Mouse (Mus musculus) layer of hippocampus, postnatal 10 days (tissue): ENCODE measurements at regions not wholly inside any gene's neighbourhood (a gene's known extent, or its start where the extent isn't known, plus 50 kb on each side); places are given as distances from the start of the nearest gene placed in this dataset.
A peak's percentile ranks its signal among the peaks of the same experiment; 100 is the strongest.

Source experiments
- DNase-seq, 2 experiments: peaks; one replicate each; pipeline ENCODE4 v3.0.0; 2021; ENCODE audit warnings: low spot score in 2 of 2

- DNase-seq = no peak
Observed at GRCm38 (mm10) chr14:72113377-72113993, 378.2 kb downstream of the Gm9195 start.

- no peak for DNase-seq
Observed at GRCm38 (mm10) chr14:72110689-72111088, 380.9 kb downstream of the Gm9195 start.

GRCm38 (mm10) chr14:72091579-72091978 lies 400.1 kb downstream of the Gm9195 start:
- no peak for DNase-seq

- no peak for DNase-seq
Observed at GRCm38 (mm10) chr14:72081473-72081872, 410.2 kb downstream of the Gm9195 start.

- DNase-seq = no peak
Observed at GRCm38 (mm10) chr14:72064111-72064812, 427.4 kb downstream of the Gm9195 start.

- DNase-seq = peak; percentile 50 to 55
Observed at GRCm38 (mm10) chr14:72042881-72043236, 448.8 kb downstream of the Gm9195 start.

GRCm38 (mm10) chr14:72042112-72042880 lies 449.3 kb downstream of the Gm9195 start:
- DNase-seq = peak; percentile 32 to 59

- no peak for DNase-seq
Observed at GRCm38 (mm10) chr14:72030396-72030795, 461.2 kb downstream of the Gm9195 start.

GRCm38 (mm10) chr14:72027362-72028020 lies 464.1 kb downstream of the Gm9195 start:
- peak in 1 of 2 experiments; percentile 15 for DNase-seq

GRCm38 (mm10) chr14:72004371-72004770 lies 487.3 kb downstream of the Gm9195 start:
- no peak for DNase-seq

- DNase-seq = no peak
Observed at GRCm38 (mm10) chr14:72002205-72003138, 489.2 kb downstream of the Gm9195 start.

- DNase-seq = no peak
Observed at GRCm38 (mm10) chr14:71973016-71973415, 518.6 kb downstream of the Gm9195 start.

GRCm38 (mm10) chr14:71972521-71972920 lies 519.1 kb downstream of the Gm9195 start:
- no peak for DNase-seq

- DNase-seq = no peak
Observed at GRCm38 (mm10) chr14:71967646-71968045, 524.0 kb downstream of the Gm9195 start.

GRCm38 (mm10) chr14:71963389-71964169 lies 528.1 kb downstream of the Gm9195 start:
- no peak for DNase-seq

GRCm38 (mm10) chr14:71948701-71949100 lies 542.9 kb downstream of the Gm9195 start:
- no peak for DNase-seq

- no peak for DNase-seq
Observed at GRCm38 (mm10) chr14:71937157-71937485, 554.5 kb downstream of the Gm9195 start.

- no peak for DNase-seq
Observed at GRCm38 (mm10) chr14:71936373-71937156, 555.1 kb downstream of the Gm9195 start.

GRCm38 (mm10) chr14:71915964-71916363 lies 575.7 kb downstream of the Gm9195 start:
- DNase-seq = no peak
